In the genomic region with DNA sequence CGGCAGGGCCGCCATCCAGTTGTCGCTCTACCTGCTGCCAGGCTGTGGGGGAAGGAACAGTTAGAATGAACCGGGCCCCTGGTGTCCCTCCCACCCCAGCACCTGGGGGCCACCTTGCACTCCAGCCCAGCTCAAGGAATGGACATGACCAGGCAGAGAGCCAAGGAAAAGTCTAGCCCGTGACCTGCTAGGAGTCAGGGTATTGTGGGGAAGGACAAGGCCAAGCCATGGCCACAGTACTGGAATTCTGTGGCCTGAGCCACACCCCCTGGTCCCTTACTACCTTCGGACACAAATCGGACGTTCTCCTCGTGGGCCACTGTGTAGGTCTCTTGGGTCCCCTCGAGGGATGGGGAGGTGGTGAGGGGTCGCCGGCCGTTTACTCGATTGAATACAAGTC, we compare ENCODE assay signal across 26 mouse cellular contexts. TPM values are rescaled to one million over a fixed set of nuclear protein-coding genes. Genes with fewer than 3 reads are reported as not detected.
DNase-seq lines count a peak whose midpoint lies in the region; ATAC-seq lines count a peak whose summit lies in the region.
"Had no signal": no experiment of that assay in that cellular context is flagged by ENCODE, and none has a peak within 500 bp of the region (broad histone marks: within the 10 kb centered on the region; RNA-seq: fewer than 3 reads in every experiment).

No protein-coding gene starts in this region.

- 90% methylated on average over 14 of the region's 14 CpGs for WGBS in limb, embryonic 13.5 days
- WGBS in limb, embryonic 10.5 days = 93% methylated on average over 14 of the region's 14 CpGs
- 92% methylated on average over 14 of the region's 14 CpGs for WGBS in forebrain, embryonic 10.5 days

- no peak overlapping the region for H3K4me2 ChIP-seq in limb, embryonic 13.5 days (replicated peaks)
- H3K4me2 ChIP-seq: embryonic facial prominence, embryonic 12.5 days; hindbrain, embryonic 15.5 days; midbrain, embryonic 12.5 days; neural tube, embryonic 13.5 days had no signal

- no peak overlapping the region for H3K4me3 ChIP-seq in limb, embryonic 13.5 days
- no peak overlapping the region for H3K4me3 ChIP-seq in limb, embryonic 10.5 days
- H3K4me3 ChIP-seq in forebrain, embryonic 10.5 days = no peak overlapping the region
- H3K4me3 ChIP-seq: embryonic facial prominence, embryonic 12.5 days; hindbrain, embryonic 10.5 days; hindbrain, embryonic 15.5 days; midbrain, embryonic 12.5 days; neural tube, embryonic 13.5 days had no signal

- DNase-seq in adrenal gland, postnatal 10 days = peak; percentile 45
- DNase-seq in adrenal gland, postnatal 25 days = no peak
- DNase-seq in kidney, adult 11 months = peak; percentile 60
- no peak for DNase-seq in kidney, postnatal 4 days
- no peak for DNase-seq in limb, embryonic 10.5 days (ENCODE audit: low spot score)
- DNase-seq in kidney, postnatal 25 days = peak; percentile 50 to 77
- no peak for DNase-seq in forebrain, embryonic 10.5 days (ENCODE audit: extremely low spot score, low spot score)
- DNase-seq: cerebellum, adult 2 months; cerebellum, postnatal 36 days; embryo, embryonic 11 days; gastrocnemius, postnatal 14 days; heart, postnatal 14 days; layer of hippocampus, postnatal 36 days; left cerebral cortex, postnatal 4 days; liver; lung, postnatal 36 days; thymus, postnatal 4 days had no signal

- H3K27ac ChIP-seq in limb, embryonic 13.5 days = no peak overlapping the region
- no peak overlapping the region for H3K27ac ChIP-seq in limb, embryonic 10.5 days
- no peak overlapping the region for H3K27ac ChIP-seq in forebrain, embryonic 10.5 days
- H3K27ac ChIP-seq: embryonic facial prominence, embryonic 12.5 days; hindbrain, embryonic 10.5 days; hindbrain, embryonic 15.5 days; midbrain, embryonic 12.5 days; neural tube, embryonic 13.5 days had no signal

- H3K36me3 ChIP-seq in limb, embryonic 13.5 days = no peaks in the 10 kb centered on the region
- peaks cover 1% of the 10 kb centered on the region; the same call in 1 of the 2 replicates for H3K36me3 ChIP-seq in limb, embryonic 10.5 days
- peaks cover 9% of the 10 kb centered on the region for H3K36me3 ChIP-seq in forebrain, embryonic 10.5 days (replicated peaks)
- H3K36me3 ChIP-seq: embryonic facial prominence, embryonic 12.5 days; hindbrain, embryonic 15.5 days; midbrain, embryonic 12.5 days; neural tube, embryonic 13.5 days had no signal

- H3K4me1 ChIP-seq in limb, embryonic 13.5 days = peaks cover 33% of the 10 kb centered on the region
- H3K4me1 ChIP-seq in limb, embryonic 10.5 days = peaks cover 53% of the 10 kb centered on the region
- H3K4me1 ChIP-seq in forebrain, embryonic 10.5 days = peaks cover 68% of the 10 kb centered on the region

- no peak for ATAC-seq in limb, embryonic 13.5 days (ENCODE audit: low FRiP score, low read depth)
- ATAC-seq: forebrain, embryonic 16.5 days; inflammation-experienced regulatory T-cells, adult 6 months; Patski had no signal

- H3K9me3 ChIP-seq in limb, embryonic 13.5 days = no peaks in the 10 kb centered on the region
- H3K9me3 ChIP-seq in limb, embryonic 10.5 days (replicated peaks) = no peaks in the 10 kb centered on the region
- H3K9me3 ChIP-seq in forebrain, embryonic 10.5 days = no peaks in the 10 kb centered on the region
- H3K9me3 ChIP-seq: embryonic facial prominence, embryonic 12.5 days; hindbrain, embryonic 10.5 days; hindbrain, embryonic 15.5 days; midbrain, embryonic 12.5 days; neural tube, embryonic 13.5 days had no signal

- H3K9ac ChIP-seq in limb, embryonic 13.5 days = peak overlapping the region; percentile 3; the same call in 1 of the 2 replicates
- H3K9ac ChIP-seq: embryonic facial prominence, embryonic 12.5 days; hindbrain, embryonic 15.5 days; midbrain, embryonic 12.5 days; neural tube, embryonic 13.5 days had no signal

- H3K27me3 ChIP-seq in limb, embryonic 13.5 days = no peaks in the 10 kb centered on the region
- no peaks in the 10 kb centered on the region for H3K27me3 ChIP-seq in limb, embryonic 10.5 days (ENCODE audit: low read depth, poor library complexity, severe bottlenecking)
- no peaks in the 10 kb centered on the region for H3K27me3 ChIP-seq in forebrain, embryonic 10.5 days (ENCODE audit: poor library complexity, severe bottlenecking)
- H3K27me3 ChIP-seq: embryonic facial prominence, embryonic 12.5 days; hindbrain, embryonic 15.5 days; neural tube, embryonic 13.5 days; Patski had no signal

RNA-seq across cellular contexts. Expression of a gene that starts 3.0 kb away (rescaled TPM):
- 10 to 100 TPM; 17.5 to 24.1 TPM for total RNA-seq in adrenal gland, postnatal 10 days (2021)
- total RNA-seq in adrenal gland, postnatal 25 days (2021) = 26.7 and 28.0 TPM in 2 replicates
- 24.9 and 26.2 TPM in 2 replicates for polyA plus RNA-seq in limb, embryonic 13.5 days (2015; fragmentation: Nextera tagmentation; extraction: Ambion mirVana)
- 45.5 and 46.2 TPM in 2 replicates for polyA plus RNA-seq in limb, embryonic 10.5 days (2016; fragmentation: Nextera tagmentation; extraction: Ambion mirVana)
- polyA plus RNA-seq in forebrain, embryonic 10.5 days (2016; fragmentation: Nextera tagmentation; extraction: Ambion mirVana) = 63.3 and 73.0 TPM in 2 replicates

RNA-seq across cellular contexts. Expression of a gene that starts 4.3 kb away (rescaled TPM):
- 100 to 1,000 TPM; 319 to 366 TPM for total RNA-seq in adrenal gland, postnatal 10 days (2021)
- total RNA-seq in adrenal gland, postnatal 25 days (2021) = 479 and 493 TPM in 2 replicates
- polyA plus RNA-seq in limb, embryonic 13.5 days (2015; fragmentation: Nextera tagmentation; extraction: Ambion mirVana) = 9.8 and 12.2 TPM in 2 replicates
- polyA plus RNA-seq in limb, embryonic 10.5 days (2016; fragmentation: Nextera tagmentation; extraction: Ambion mirVana) = 13.6 and 22.0 TPM in 2 replicates
- 20.0 and 21.9 TPM in 2 replicates for polyA plus RNA-seq in forebrain, embryonic 10.5 days (2016; fragmentation: Nextera tagmentation; extraction: Ambion mirVana)

RNA-seq across cellular contexts. Expression of a gene that starts 10.6 kb away (rescaled TPM):
- total RNA-seq in adrenal gland, postnatal 10 days (2021) = 10 to 100 TPM; 66.8 to 69.2 TPM
- 116 and 144 TPM in 2 replicates for total RNA-seq in adrenal gland, postnatal 25 days (2021)
- polyA plus RNA-seq in limb, embryonic 13.5 days (2015; fragmentation: Nextera tagmentation; extraction: Ambion mirVana) = 56.1 and 56.2 TPM in 2 replicates
- polyA plus RNA-seq in limb, embryonic 10.5 days (2016; fragmentation: Nextera tagmentation; extraction: Ambion mirVana) = 69.3 and 69.6 TPM in 2 replicates
- 76.7 and 79.1 TPM in 2 replicates for polyA plus RNA-seq in forebrain, embryonic 10.5 days (2016; fragmentation: Nextera tagmentation; extraction: Ambion mirVana)

RNA-seq across cellular contexts. Expression of a gene that starts 16.3 kb away (rescaled TPM):
- total RNA-seq in adrenal gland, postnatal 10 days (2021) = 1 to 10 TPM in 1 of 2 experiments, under 1 TPM in 1; 0.78 to 2.7 TPM
- total RNA-seq in adrenal gland, postnatal 25 days (2021) = 2.7 and 3.3 TPM in 2 replicates
- 0.41 and 0.57 TPM in 2 replicates for polyA plus RNA-seq in limb, embryonic 13.5 days (2015; fragmentation: Nextera tagmentation; extraction: Ambion mirVana)
- polyA plus RNA-seq in limb, embryonic 10.5 days (2016; fragmentation: Nextera tagmentation; extraction: Ambion mirVana) = 2.6 and 5.6 TPM in 2 replicates
- polyA plus RNA-seq in forebrain, embryonic 10.5 days (2016; fragmentation: Nextera tagmentation; extraction: Ambion mirVana) = 4.0 and 4.2 TPM in 2 replicates

RNA-seq across cellular contexts. Expression of a gene that starts 19.7 kb away (rescaled TPM):
- total RNA-seq in adrenal gland, postnatal 10 days (2021) = 10 to 100 TPM; 71.6 to 98.5 TPM
- 124 and 130 TPM in 2 replicates for total RNA-seq in adrenal gland, postnatal 25 days (2021)
- polyA plus RNA-seq in limb, embryonic 13.5 days (2015; fragmentation: Nextera tagmentation; extraction: Ambion mirVana) = 25.7 and 26.8 TPM in 2 replicates
- 30.8 and 32.6 TPM in 2 replicates for polyA plus RNA-seq in limb, embryonic 10.5 days (2016; fragmentation: Nextera tagmentation; extraction: Ambion mirVana)
- 28.0 and 31.2 TPM in 2 replicates for polyA plus RNA-seq in forebrain, embryonic 10.5 days (2016; fragmentation: Nextera tagmentation; extraction: Ambion mirVana)

Comparison
In these comparisons a context has a peak if more than half of its experiments do, and no peak if none do; other contexts are left out.
1. DNase-seq: peak in adrenal gland, postnatal 10 days (single experiment), kidney, adult 11 months (single experiment) and kidney, postnatal 25 days (2 of 2); none in adrenal gland, postnatal 25 days (single experiment), kidney, postnatal 4 days (0 of 2), limb, embryonic 10.5 days (single experiment) and forebrain, embryonic 10.5 days (single experiment).